7 mouse cellular contexts compared by ENCODE assay signal in the genomic region with DNA sequence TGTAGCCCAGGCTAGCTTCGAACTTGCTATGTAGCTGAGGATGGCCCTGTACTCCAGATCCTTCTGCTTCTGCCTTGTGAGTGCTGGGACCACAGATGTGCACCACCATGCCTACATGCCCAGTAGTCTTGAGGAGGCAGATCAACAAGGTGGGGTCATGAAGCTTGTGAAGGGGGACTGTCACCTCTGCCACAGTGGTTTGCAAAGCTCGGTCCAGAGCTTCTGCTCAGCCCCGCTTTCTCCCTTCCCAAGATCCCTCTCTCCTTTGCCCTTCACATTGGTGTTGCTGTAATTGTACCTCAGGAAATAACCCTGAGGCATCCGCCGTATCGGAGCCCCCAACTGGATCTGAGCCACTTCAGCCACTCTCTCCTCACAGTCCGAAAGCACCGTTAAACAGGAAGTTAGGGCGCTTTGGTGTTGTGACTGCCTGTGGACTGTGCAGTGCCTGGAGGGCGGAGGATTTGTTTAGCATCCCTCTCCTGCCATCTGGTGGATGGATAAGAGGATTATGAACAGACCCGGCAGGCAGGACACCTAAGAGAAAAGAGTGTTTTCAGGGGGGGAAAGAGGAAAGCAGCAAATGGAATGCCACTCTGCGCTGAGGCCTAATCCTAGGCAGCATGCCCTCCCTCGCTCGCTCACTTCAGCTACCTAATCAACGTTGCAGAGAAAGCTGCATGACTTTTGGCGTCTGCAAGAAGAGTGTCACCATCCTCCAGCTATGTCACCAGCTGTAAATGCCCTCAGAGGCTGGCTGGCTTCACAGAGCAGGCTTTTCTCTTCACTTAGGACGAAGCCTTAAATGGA. TPM values are rescaled to one million over a fixed set of nuclear protein-coding genes. Genes with fewer than 3 reads are reported as not detected.
DNase-seq lines count a peak whose midpoint lies in the region; ATAC-seq lines count a peak whose summit lies in the region.

No protein-coding gene starts in this region.

- peak; percentile 84 for DNase-seq in adipocyte (ENCODE audit: low spot score)
- DNase-seq in gastrocnemius, adult 8-10 months (ENCODE audit: low spot score in 2 of 2): peak; percentile 33 to 36
- peak; percentile 69 for DNase-seq in hindlimb bud, embryonic 11.5 days (ENCODE audit: extremely low spot score, low read depth, low spot score)
- peak; percentile 26 to 58 for DNase-seq in left cerebral cortex, adult 8-10 months (ENCODE audit: low spot score in 2 of 2)
- peak; percentile 72 to 74 for DNase-seq in right cerebral cortex, adult 2 months (ENCODE audit: low spot score in 2 of 2)

- H3K27me3 ChIP-seq in megakaryocyte, embryonic 14.5 days (replicated peaks): peaks cover 1% of the 10 kb centered on the region

- no peaks in the 10 kb centered on the region for H3K36me3 ChIP-seq in megakaryocyte, embryonic 14.5 days (replicated peaks; ENCODE audit: low read length)

- H3K4me3 ChIP-seq in megakaryocyte, embryonic 14.5 days (replicated peaks): peak overlapping the region; percentile 88

- peaks cover 45% of the 10 kb centered on the region for H3K4me1 ChIP-seq in megakaryocyte, embryonic 14.5 days

- H3K9me3 ChIP-seq in megakaryocyte, embryonic 14.5 days: no peaks in the 10 kb centered on the region

- peak; percentile 99 for ATAC-seq in common myeloid progenitor, adult 5-6 weeks (replicated peaks; ENCODE audit: low read depth, poor library complexity, severe bottlenecking)

RNA-seq across cellular contexts. Expression of a gene that starts 27.2 kb away (rescaled TPM):
- total RNA-seq in common myeloid progenitor, adult 5-6 weeks (2017): 13.0 and 28.6 TPM in 2 replicates
- total RNA-seq in gastrocnemius, adult 8-10 months (2022): 1 to 10 TPM; 5.3 to 7.2 (median 6.5) TPM
- 10 to 100 TPM; 21.5 to 34.3 (median 25.6) TPM for total RNA-seq in left cerebral cortex, adult 8-10 months (2022)
- 19.9 and 26.5 TPM in 2 replicates for polyA plus RNA-seq in megakaryocyte, embryonic 14.5 days (2012; ENCODE audit: insufficient read depth, low replicate concordance)

RNA-seq across cellular contexts. Expression of a gene that starts 27.4 kb away (rescaled TPM):
- total RNA-seq in common myeloid progenitor, adult 5-6 weeks (2017): 1.8 and 6.9 TPM in 2 replicates
- 1 to 10 TPM; 2.7 to 4.6 (median 3.0) TPM for total RNA-seq in gastrocnemius, adult 8-10 months (2022)
- 10 to 100 TPM; 18.8 to 21.2 (median 19.8) TPM for total RNA-seq in left cerebral cortex, adult 8-10 months (2022)
- polyA plus RNA-seq in megakaryocyte, embryonic 14.5 days (2012; ENCODE audit: insufficient read depth, low replicate concordance): 4.6 and 8.6 TPM in 2 replicates

RNA-seq across cellular contexts. Expression of a gene that starts 56.0 kb away (rescaled TPM):
- 1.6 and 3.9 TPM in 2 replicates for total RNA-seq in common myeloid progenitor, adult 5-6 weeks (2017)
- 1 to 10 TPM in 1 of 4 experiments, under 1 TPM in 3; 0.48 to 1.4 (median 0.73) TPM for total RNA-seq in gastrocnemius, adult 8-10 months (2022)
- total RNA-seq in left cerebral cortex, adult 8-10 months (2022): 10 to 100 TPM; 17.2 to 19.2 (median 17.9) TPM
- polyA plus RNA-seq in megakaryocyte, embryonic 14.5 days (2012; ENCODE audit: insufficient read depth, low replicate concordance): 0.16 TPM in 1 of 2 replicates, not detected in the other

Comparison
In these comparisons a context has a peak if more than half of its experiments do, and no peak if none do; other contexts are left out.
1. Peak in every context shown above with its lines: DNase-seq, ATAC-seq and H3K4me3 ChIP-seq.